Mouse (Mus musculus) kidney, embryonic 15.5 days (tissue): Measurements from ENCODE around the gene Uqcrfs1. TPM values are rescaled to one million over a fixed set of nuclear protein-coding genes. Genes with fewer than 3 reads are reported as not detected.

ENCODE experiments used
- polyA plus RNA-seq: library from polyadenylated mRNA; unstranded; fragments of >200 nt; fragmentation: Nextera tagmentation; extraction: Ambion mirVana; gene quantifications from 2 replicates; pipeline ENCODE4 v1.2.1, GENCODE M21; 2015

Uqcrfs1 gene
- polyA plus RNA-seq, 1 experiment from 2014 or later, result 269 TPM

Other genes starting within 250 kb of the Uqcrfs1 start
- gene Agtr1a, start 208.9 kb downstream of the Uqcrfs1 start, polyA plus RNA-seq, result 11.3 and 13.7 TPM in 2 replicates
- gene Dusp22, start 114.6 kb upstream of the Uqcrfs1 start, polyA plus RNA-seq, result 20.1 TPM in 2 replicates
- gene Irf4, start 203.9 kb upstream of the Uqcrfs1 start, polyA plus RNA-seq, result 0.08 and 0.25 TPM in 2 replicates